Mouse (Mus musculus) MEL (cell line): ENCODE measurements around the gene Mpig6b.

Experiments
- CHD1 ChIP-seq: IDR thresholded peaks from 2 replicates; pipeline ENCODE4 v1.6.1; 2012; ENCODE audit warnings: low read depth, mild to moderate bottlenecking, inconsistent platforms, low read length, improper control_type of control experiment
- CTCF ChIP-seq, 3 experiments: IDR thresholded peaks in 2 of 3; conservative IDR thresholded peaks in 1 of 3; 2 replicates each; pipeline ENCODE4 v1.5.1; 2011 to 2012; ENCODE audit warnings: low read length in 3 of 3, low read depth in 2 of 3, mild to moderate bottlenecking in 2 of 3, improper control_type of control experiment in 1 of 3, inconsistent platforms in 1 of 3, mixed read lengths in 1 of 3, moderate library complexity in 1 of 3; ENCODE audit not compliant: control insufficient read depth in 1 of 3, insufficient read depth in 1 of 3, poor library complexity in 1 of 3, severe bottlenecking in 1 of 3
- EP300 ChIP-seq, 2 experiments: IDR thresholded peaks; 2 replicates each; pipeline ENCODE4 v1.6.1; 2011; ENCODE audit warnings: improper control_type of control experiment in 2 of 2, low read length in 2 of 2, low read depth in 1 of 2, mild to moderate bottlenecking in 1 of 2
- GABPA ChIP-seq: IDR thresholded peaks from 2 replicates; pipeline ENCODE4 v1.6.1; 2012; ENCODE audit warnings: low read depth, mild to moderate bottlenecking, inconsistent platforms, low read length, improper control_type of control experiment, moderate library complexity
- MAFK ChIP-seq: IDR thresholded peaks from 2 replicates; pipeline ENCODE4 v1.6.1; 2011; ENCODE audit warnings: low read depth, mild to moderate bottlenecking, low read length, improper control_type of control experiment, borderline replicate concordance
- POLR2A ChIP-seq, 2 experiments: IDR thresholded peaks; 2 replicates each; pipeline ENCODE4 v1.6.1; 2011 to 2012; ENCODE audit warnings: low read length in 2 of 2, mild to moderate bottlenecking in 2 of 2, control low read depth in 1 of 2, improper control_type of control experiment in 1 of 2, low read depth in 1 of 2, moderate library complexity in 1 of 2; ENCODE audit not compliant: control insufficient read depth in 1 of 2, insufficient read depth in 1 of 2, poor library complexity in 1 of 2
- POLR2AphosphoS2 ChIP-seq: IDR thresholded peaks from 2 replicates; pipeline ENCODE4 v1.6.1; 2011; ENCODE audit warnings: low read length, improper control_type of control experiment
- SMC3 ChIP-seq: IDR thresholded peaks from 2 replicates; pipeline ENCODE4 v1.6.1; 2011; ENCODE audit warnings: low read depth, low read length, improper control_type of control experiment
- USF1 ChIP-seq: IDR thresholded peaks from 2 replicates; pipeline ENCODE4 v1.6.1; 2014; ENCODE audit warnings: low read depth, mild to moderate bottlenecking, inconsistent platforms, low read length, improper control_type of control experiment, moderate library complexity
- ZMIZ1 ChIP-seq: IDR thresholded peaks from 2 replicates; pipeline ENCODE4 v1.6.1; 2012; ENCODE audit warnings: low read depth, mild to moderate bottlenecking, inconsistent platforms, low read length, improper control_type of control experiment, moderate library complexity

GRCm38 (mm10) chr17:35102299-35102698 is 36.3 kb upstream of the Mpig6b start:
- TF ChIP-seq POLR2AphosphoS2 = no peak
- no peak for TF ChIP-seq CTCF (IDR thresholded peaks at IDR 0.05 in 2 of 3, conservative IDR thresholded peaks at IDR 0.05 in 1 of 3; ENCODE audit: control insufficient read depth in 1 of 3, insufficient read depth in 1 of 3, low read depth in 2 of 3, low read length in 3 of 3, poor library complexity in 1 of 3, severe bottlenecking in 1 of 3)
- TF ChIP-seq SMC3 = no peak
- TF ChIP-seq MAFK = no peak
- TF ChIP-seq POLR2A (IDR thresholded peaks at IDR 0.05; ENCODE audit: control insufficient read depth in 1 of 2, insufficient read depth in 1 of 2, low read depth in 1 of 2, low read length in 2 of 2, poor library complexity in 1 of 2) = no peak
- no peak for TF ChIP-seq EP300 (IDR thresholded peaks at IDR 0.05; ENCODE audit: low read depth in 1 of 2, low read length in 2 of 2)
- no peak for TF ChIP-seq USF1
- TF ChIP-seq CHD1 = no peak
- TF ChIP-seq GABPA = no peak
- TF ChIP-seq ZMIZ1 = no peak
